Mouse (Mus musculus): Measurements from ENCODE around the gene Itsn1. TPM values are rescaled to one million over a fixed set of nuclear protein-coding genes. Genes with fewer than 3 reads are reported as not detected.

Gene Itsn1
- total RNA-seq, 2 experiments from 2014 or later = 33.6 to 49.3 TPM

DNA sequence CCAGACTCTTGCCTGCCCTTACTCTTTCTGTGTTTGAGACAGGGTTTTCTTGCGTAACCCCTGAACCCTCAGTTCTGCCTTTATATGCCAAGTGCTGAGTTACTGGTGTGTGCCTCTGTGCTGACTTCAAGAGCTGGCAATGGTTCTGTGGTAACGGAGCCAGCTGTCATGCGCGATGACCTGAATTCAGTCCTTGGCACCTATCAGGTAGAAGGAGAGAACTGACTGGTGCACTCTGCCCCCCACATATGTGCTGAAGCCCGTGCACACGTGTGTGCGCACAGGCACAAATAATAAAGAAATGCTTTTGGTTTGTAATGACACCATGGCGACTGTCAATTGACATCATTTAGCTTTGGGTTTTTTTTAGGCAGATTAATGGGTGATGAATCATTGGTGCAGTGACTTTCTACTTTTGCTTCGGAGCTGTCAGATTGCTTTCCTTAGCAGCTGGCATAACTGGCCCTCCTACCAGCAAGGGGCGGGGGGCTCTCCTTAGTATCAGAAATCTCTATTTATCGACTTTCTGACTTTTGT lies 38.2 kb downstream of the Itsn1 start:
- DNase-seq = peak; percentile 76 to 77

DNA sequence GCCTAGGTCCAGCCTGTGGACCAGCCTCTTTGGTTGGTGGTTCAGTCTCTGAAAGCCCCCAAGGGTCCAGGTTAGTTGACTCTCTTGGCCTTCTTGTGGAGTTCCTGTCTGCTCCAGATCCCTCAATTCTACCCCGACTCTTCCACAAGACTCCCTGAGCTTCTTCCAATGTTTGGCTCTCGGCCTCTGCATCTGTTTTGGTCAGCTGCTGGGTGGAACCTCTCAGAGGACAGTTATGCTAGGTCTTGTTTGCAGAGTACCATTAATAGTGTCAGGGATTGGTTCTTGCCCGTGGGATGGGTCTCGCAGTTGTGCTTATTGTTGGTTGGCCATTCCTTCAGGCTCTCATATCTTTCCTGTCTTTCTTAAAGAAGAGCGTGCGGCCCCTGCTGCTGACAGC lies 39.5 kb downstream of the Itsn1 start:
- DNase-seq = no peak

DNA sequence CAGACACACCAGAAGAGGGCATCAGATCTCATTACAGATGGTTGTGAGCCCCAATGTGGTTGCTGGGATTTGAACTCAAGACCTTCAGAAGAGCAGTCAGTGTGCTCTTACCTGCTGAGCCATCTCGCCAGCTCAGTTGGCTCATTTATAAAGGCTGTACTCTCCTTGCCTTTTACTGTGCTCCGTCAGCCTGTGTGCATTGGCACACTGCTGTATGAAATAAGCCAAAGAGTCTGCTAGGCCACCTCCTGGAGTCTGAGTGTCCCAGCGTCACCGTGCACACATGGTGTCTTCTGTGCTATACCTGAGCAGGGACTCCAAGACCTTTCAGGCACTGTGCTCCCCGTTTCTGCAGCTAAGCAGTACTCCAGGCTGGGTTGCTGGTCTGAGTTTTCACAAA lies 40.8 kb downstream of the Itsn1 start:
- DNase-seq = no peak

DNA sequence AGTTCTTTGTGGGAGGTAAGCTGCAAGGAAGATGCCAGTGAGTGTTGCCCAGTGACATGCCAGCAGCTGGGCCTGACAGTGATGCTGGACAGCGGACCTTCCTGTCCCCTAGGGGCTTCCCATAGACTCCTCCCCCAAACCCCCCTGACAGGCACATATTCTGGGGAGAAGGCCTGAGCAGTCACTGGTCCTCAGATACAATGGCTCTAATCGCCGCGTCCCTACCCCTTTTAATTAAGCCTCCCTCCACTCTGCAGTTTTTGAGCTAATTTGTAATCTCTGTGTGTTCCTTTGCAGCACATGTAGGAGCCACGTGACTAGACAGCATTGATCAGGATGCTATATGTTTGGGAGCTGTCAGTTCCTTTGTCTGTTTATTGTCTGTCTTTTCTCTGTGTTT lies 41.6 kb downstream of the Itsn1 start:
- DNase-seq = no peak

DNA sequence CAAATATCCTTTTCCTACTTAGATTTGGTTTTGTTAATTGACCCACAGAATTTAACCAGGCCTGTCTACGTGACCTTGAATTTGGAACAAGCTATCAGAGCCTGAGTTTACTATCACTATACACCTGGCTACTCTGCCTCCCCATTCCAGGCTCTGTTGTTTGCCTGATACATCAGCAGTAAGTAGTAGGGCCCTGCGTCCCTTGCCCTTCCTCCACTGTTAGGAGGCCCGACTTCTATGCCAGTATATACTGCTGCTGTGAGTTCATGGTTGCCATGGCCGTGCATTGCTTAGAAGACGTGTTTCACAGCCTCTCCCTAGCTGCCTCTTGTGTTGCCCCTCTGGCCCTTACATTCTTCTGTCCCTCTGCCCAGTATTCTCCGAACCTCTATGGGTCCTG lies 42.3 kb downstream of the Itsn1 start:
- no peak for DNase-seq

DNA sequence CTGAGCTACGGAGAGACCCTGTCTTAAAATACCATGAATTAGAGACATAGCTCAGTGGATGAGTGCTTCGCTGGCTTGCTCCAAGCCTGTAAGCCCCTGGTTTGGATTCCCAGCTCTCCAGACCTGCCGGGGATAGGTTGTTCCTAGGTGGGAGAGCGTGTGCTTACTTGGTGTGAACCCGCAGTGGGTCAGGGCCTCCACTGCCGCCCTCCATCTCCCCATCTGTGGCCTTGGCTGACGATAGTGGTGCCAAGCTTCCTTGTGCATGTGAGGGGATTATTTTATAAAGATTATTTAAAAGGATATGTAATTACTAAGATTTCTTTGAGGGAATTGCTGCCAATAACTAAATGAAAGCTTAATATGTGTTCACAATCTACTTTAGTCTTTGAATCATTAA lies 43.5 kb downstream of the Itsn1 start:
- DNase-seq = no peak

DNA sequence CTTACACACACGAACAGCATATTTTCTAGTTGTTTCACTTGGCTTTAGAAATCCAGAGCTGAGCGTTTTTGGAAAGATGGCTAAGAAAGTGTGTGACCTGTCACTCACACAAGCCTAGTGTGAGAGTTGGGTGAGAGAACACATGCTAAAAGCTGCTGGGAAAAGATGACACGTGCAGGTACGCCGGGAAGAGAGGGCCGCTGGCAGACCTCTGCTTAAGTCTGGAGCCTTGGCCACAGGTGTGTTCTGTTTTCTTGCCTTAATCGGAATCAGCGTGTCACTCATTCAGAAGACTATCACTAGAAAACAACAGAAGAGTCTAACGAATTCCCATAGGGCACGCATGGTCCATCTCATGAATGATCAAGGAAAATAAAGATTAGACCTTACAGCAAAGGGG lies 50.5 kb downstream of the Itsn1 start:
- no peak for DNase-seq

DNA sequence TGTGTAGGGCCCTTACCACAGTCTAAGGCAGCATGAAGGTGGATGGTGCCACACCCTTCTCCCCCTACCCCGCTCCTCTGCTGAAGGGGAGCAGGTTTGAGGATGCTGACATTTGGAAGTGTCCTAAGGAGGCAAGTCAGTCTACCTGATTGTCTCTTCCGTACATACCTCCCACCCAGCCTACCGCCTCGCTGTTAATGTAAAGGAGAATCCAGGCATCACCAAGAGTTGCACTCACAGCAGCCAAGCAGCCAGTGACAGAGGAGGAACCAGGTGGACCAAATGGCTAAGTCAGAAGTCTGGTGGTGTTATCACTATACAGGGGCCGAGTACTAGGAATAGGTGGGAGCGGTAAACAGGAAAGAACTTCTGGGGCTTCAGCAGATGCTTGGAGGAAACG lies 51.1 kb downstream of the Itsn1 start:
- no peak for DNase-seq

DNA sequence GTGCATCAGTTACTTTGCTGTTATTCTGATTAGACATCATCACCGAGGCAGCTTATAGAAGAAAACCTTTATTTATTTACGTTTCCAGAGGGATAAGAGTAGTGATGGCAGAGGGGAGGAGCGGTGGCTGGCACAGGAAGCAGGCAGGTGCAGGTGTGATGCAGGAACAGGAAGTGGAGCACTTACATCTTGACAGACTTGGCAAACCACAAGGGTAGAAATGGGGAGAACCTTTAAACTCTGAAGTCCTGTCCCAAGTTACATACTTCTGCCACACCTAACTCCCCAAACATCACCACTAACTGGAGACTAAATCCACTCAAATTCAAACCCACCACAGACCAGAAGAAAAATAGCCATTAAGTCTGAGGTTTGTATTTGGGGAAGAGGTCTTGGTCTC lies 51.7 kb downstream of the Itsn1 start:
- no peak for DNase-seq

DNA sequence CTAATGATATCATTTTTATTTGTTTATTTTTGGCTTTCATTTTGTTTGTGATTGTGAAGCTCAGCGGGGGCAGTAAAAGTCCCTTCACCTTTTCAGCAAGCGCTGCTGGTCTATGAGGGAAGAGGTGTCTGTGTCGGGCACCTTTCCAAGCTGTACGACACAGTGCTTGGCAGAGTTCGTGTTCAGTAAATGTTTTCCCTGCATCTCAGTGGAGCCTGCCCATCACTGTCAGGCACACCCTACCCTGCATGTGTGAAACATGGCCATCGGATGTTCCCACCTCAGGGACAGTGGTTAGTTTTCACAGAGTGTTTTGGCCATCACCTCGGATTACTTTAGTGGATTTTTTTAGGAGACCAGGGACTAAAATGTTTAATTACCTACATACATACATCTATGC lies 54.1 kb downstream of the Itsn1 start:
- no peak for DNase-seq

DNA sequence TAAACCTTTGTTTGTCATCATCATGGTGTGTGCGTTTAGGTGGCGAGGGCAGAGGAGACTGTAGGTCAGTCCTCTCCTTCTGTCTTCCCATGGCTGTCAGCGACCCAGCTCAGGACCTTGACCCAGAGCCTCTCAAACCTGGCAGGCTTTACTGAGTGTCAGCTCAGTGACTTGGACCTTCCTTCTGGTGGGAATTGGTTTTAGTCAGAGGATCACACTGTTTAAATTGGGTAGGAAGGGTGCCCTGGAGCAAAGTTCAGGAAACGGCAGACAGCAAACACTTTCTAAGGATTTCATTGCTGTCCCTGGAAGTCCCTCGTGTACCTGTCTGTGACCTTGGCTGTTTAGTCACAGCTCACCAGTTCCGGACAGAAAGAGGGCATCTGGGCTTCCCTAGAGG lies 55.2 kb downstream of the Itsn1 start:
- DNase-seq = no peak

DNA sequence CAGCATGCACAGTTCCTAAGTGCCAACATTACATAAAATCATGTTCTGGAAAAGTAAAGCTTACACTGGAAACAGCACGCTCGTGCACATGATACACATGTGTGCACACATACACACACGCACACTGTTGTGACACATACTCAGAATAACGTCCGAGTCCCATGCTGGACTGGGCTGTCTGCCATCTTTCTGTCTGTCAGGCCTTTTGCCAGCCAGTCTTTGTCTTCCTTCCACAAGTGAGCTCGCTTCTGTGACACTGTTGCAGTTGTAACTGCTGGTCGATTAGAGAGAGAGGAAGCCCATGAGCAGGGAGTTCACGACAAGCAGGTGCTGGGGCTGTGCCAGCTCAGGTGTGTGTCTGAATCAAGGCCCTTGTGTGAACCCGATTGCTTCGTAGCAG lies 57.3 kb downstream of the Itsn1 start:
- DNase-seq = peak; percentile 62 to 73

DNA sequence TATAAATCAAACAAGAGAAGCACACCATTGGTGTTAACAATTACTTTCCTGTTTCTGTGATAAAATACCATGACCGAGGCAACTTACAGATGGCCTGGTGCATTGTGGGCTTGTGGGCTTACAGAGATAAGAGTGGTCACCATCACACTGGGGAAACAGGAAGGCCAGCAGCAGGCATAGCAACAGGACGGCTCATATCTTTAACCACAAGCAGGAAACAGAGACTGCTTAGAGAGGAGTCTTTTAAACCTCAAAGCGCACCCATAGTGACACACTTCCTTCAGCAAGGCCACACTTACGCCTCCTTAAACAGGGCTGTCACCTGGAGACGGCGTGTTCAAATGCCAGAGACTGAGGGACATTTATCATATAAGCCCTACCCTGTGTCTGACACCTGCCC lies 60.6 kb downstream of the Itsn1 start:
- DNase-seq = no peak

DNA sequence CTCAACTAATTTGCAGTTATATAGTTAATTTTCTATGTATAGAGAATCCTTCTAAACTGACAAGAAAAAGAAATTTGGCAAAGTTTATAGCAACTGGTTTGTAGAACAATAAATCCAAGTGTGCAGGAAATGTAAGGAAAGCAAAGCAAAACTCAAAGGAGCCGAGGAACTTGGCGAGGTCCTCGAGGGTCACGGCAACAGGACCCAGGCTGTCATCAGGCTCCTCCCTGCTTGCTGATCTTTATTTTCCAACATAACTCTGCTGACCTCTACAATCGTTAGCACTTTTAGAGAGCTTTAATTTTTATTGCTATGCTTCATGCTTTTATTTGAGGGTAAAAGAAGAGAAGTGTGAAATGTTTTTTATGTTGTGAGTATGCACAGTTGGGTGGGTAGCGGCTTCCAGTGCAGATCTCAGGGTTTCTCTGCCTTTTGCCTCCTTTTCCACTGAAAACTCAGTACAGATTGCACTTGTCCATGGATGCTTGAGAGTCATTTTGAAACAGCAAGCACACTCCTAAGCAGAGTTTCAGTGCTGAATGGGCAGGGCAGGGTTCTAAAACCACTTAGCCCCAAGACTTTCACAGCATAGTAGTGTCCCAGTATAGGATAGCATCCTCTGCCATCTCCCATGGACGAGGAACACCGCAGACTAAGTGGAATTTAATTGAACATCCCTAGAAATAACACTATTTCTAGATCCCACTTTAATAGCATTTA lies 63.6 kb downstream of the Itsn1 start:
- peak in 1 of 2 experiments; percentile 27 for DNase-seq

DNA sequence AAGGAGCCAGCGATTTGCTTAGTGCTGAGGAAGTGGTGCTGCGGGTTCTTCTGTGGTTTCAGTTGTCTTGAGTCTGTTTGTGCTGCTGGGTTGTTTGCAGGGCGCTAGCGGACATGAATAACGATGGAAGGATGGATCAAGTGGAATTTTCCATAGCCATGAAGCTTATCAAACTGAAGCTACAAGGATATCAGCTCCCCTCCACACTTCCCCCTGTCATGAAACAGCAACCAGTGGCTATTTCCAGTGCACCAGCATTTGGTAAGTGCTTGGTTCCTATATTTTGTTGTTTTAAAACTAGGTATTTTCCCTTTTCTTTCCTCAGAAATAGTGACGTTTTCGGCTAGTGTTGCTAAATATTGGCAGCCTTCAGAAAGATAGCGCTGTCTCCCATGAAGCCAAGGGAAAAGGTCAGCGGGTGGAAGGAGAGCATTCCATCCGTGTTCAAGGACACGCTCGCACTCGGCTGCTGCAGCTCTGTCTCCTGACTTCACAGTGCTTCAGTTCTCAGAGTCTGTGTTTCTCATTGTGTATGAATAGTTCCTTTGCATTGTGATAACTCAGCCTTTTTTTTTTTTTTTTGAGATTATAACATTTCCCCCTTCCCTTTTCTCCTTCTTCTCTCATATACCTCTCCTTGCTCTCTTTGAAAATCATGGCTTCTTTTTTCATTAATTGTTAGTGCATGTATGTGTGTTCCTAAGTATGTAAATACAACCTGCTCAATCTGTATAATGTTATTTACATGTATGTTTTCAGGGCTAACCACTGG lies 64.6 kb downstream of the Itsn1 start:
- DNase-seq = peak; percentile 71 to 73

DNA sequence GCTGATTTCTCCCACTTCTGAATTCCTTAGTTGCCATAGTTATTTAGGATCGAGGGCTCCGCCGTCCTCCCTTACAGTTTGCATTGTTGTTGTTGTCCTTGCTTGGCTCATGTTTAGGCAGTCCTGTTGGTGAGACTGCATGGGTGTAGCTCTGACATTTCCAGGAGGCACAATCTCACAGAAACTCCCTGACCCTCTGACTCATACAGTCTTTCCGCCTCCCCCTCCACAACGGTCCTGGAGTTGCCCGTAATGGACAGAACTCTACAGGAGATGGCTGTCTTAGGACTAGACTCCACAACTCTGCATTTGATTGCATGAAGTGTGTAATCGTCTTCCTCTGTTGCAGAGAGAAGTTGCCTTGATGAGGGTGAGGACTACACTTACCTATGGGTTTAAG lies 65.2 kb downstream of the Itsn1 start:
- DNase-seq = peak; percentile 69 to 71

DNA sequence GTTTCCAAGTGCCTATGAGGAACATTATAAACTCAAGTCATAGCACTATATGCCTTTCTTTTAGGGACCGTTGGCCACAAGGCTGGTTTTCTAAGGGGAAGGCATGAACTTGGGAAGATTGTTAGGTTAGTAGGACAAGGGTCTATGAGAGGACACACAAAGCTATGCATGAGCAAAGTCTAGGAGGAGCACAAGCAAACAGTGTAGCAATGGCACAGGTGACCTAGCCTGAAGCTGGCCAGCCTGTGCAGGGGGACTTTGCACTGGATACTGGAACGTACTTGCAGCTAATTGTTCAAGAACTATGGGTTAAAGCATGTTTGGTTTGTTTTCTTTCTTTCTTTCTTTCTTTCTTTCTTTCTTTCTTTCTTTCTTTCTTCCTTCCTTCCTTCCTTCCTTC lies 66.0 kb downstream of the Itsn1 start:
- DNase-seq = no peak

DNA sequence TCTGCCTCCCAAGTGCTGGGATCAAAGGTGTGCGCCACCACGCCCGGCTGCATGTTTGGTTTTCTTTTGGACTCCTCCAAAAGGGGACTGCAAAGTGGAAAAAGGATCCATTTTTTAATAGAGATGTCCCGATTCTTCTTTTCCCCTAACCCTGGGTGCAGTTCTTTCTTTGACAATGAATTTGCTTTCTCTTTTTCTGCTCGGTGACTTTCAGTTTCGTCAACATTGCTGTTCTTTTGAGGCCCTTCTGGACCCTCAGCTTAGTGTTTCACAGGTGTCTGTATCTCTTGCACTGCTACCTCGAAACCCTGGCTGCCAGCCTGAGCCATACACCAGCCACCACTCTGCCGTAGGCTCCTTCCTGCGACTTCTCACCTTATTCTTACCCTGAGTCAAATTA lies 66.5 kb downstream of the Itsn1 start:
- DNase-seq = no peak

DNA sequence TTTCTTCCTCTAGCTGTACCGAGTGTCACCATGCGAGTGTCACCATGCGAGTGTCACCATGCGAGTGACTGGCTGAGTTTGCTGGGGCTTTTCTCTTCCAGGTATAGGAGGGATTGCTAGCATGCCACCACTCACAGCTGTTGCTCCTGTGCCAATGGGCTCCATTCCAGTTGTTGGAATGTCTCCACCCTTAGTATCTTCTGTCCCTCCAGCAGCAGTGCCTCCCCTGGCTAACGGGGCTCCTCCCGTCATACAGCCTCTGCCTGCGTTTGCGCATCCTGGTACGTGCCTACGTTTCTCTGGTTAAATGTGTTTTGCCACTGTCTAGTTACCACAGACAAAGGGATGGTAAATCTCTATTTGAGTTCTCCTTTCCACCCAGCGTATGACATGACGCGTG lies 72.3 kb downstream of the Itsn1 start:
- no peak for DNase-seq

DNA sequence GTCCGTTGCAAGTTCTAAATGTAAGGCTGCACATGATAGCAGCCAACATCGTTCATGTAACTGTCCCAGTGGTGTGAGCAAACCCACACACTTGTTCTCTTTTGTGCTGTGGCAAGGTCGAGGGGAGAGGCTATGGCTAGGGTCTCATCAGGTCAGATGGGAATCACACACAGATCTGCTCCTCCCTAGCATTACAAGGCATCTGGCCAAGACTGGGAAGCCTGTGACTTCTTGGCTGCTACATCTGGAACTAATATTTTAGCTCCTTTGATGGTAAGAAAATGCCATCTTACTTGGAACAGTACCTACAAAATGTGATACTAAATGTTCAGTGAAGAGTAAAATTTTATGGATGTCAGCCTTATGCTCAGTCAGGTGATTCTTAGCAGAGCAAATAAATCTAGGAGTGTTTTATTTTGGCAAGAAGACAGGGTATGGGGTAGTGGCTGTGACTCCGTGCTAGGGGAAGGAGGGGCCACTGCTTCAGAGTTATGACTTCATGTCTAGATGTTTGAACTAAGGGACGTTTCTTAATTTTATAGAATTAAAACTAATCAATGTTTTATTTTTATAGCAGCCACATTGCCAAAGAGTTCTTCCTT lies 73.5 kb downstream of the Itsn1 start:
- no peak for DNase-seq

DNA sequence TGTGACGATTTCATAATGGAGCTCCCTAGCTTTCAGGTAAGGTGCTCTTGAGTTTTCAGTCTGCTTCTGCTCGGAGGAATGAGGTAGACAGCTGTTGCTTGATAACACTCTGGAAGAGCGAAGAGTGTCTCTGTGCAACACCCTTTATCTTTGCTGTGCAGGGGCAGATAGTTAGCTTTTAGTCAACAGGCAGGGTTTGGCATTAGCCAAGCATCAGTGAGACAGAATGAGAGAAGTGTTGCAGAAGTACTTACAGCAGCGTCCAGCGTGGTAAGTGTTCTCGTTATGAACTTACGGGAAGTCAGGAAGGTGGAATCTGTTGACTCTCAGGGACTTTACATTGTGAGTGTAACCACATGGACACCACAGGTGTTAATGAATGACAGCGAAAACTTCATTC lies 75.3 kb downstream of the Itsn1 start:
- DNase-seq = no peak

DNA sequence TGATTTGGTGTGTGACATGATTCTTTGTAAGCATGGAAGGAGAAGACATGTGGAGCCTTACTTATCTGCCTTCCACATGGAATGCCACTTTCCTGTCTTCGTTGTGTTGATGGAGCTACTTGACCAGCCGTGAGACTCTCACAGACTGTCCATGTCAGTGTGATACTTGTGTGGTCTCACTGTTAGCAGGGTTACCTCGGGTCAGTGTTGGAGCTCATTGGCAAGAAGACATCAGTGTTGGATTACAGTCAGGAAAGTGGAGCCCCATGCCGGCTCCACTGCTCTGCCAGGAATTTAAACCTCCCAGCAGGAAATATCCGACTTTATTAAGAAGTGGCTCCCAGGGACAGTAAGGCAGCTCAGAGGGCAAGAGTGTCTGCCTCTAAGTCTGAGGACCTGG lies 75.8 kb downstream of the Itsn1 start:
- DNase-seq = no peak

DNA sequence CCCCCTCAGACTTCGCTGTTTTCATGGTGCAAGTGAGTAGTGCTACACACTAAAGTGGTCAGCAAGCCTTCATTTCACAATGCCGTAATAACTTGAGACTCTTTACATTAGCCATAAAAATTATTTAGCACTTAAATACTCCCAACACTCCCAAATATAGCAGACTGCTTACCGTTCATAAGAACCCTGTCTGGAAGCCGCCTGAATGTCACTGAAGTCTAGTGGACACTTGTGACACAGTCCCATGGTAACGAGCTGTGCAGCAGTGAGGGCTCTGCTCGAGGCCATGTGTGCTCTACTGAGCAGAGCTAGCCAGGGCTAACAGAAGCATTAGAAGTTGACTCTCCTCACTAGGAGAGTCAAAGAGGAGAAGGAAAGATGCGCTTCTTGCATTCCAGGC lies 81.2 kb downstream of the Itsn1 start:
- DNase-seq = no peak

All from adrenal gland, postnatal 36 days (tissue).